In the genomic region with DNA sequence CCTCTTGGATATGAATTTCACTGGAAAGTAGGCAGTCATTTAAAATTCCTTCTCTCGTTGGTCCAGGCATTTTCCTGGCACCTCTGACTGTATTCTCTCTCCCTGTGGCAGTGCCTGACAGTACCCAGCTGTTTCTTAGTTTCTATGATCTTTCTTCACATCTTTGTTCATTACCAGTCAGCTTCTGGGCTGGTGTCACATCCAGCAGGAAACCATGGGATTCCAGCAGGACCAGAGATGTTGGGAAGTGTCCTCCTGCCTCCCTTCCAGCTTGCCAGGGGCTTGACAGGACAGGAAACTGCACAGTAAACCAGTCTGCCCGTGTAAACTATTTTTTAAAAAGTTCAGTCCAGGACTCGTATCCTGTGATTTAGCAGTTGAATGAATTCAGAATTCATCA, we compare ENCODE assay signal across 13 mouse cellular contexts.
"Had no signal": no experiment of that assay in that cellular context is flagged by ENCODE, and none has a peak within 500 bp of the region (broad histone marks: within the 10 kb centered on the region; RNA-seq: fewer than 3 reads in every experiment).

No protein-coding gene starts in this region.

- H3K27ac ChIP-seq: hindbrain, embryonic 14.5 days; intestine, embryonic 15.5 days; kidney, postnatal 0 days; layer of hippocampus, adult 2 months; limb, embryonic 13.5 days; liver, embryonic 14.5 days; lung, embryonic 15.5 days; midbrain, embryonic 10.5 days; midbrain, embryonic 15.5 days; stomach, embryonic 15.5 days had no signal

- H3K9me3 ChIP-seq: intestine, embryonic 15.5 days; limb, embryonic 13.5 days; lung, embryonic 15.5 days; midbrain, embryonic 10.5 days; midbrain, embryonic 15.5 days; stomach, embryonic 15.5 days had no signal

- H3K9ac ChIP-seq: hindbrain, embryonic 14.5 days; intestine, embryonic 15.5 days; limb, embryonic 13.5 days; liver, embryonic 14.5 days; lung, embryonic 15.5 days; midbrain, embryonic 15.5 days; stomach, embryonic 15.5 days had no signal

- H3K4me3 ChIP-seq: intestine, embryonic 15.5 days; layer of hippocampus, adult 2 months; limb, embryonic 13.5 days; lung, embryonic 15.5 days; midbrain, embryonic 10.5 days; midbrain, embryonic 15.5 days; stomach, embryonic 15.5 days had no signal

- H3K27me3 ChIP-seq: intestine, embryonic 15.5 days; limb, embryonic 13.5 days; lung, embryonic 15.5 days; midbrain, embryonic 15.5 days; stomach, embryonic 15.5 days had no signal

- H3K4me2 ChIP-seq: hindbrain, embryonic 14.5 days; intestine, embryonic 15.5 days; limb, embryonic 13.5 days; lung, embryonic 15.5 days; midbrain, embryonic 15.5 days; stomach, embryonic 15.5 days had no signal

- DNase-seq: left cerebral cortex, postnatal 4 days; right cerebral cortex, postnatal 14 days; thymus, postnatal 4 days had no signal

- ATAC-seq: intestine, embryonic 15.5 days; midbrain, embryonic 15.5 days had no signal

- H3K4me1 ChIP-seq: intestine, embryonic 15.5 days; limb, embryonic 13.5 days; lung, embryonic 15.5 days; midbrain, embryonic 10.5 days; midbrain, embryonic 15.5 days; stomach, embryonic 15.5 days had no signal
